Mouse (Mus musculus): ENCODE results near the gene Slc17a4.

- TF ChIP-seq CTCF (IDR thresholded peaks at IDR 0.05; ENCODE audit: low read depth) (no peak), EP300 (IDR thresholded peaks at IDR 0.05; ENCODE audit: low read depth) (no peak)
Observed at GRCm38 (mm10) chr13:23869996-23870395, 44.8 kb downstream of the Slc17a4 start.
